Mouse (Mus musculus): ENCODE results near the gene Spocd1. TPM values are rescaled to one million over a fixed set of nuclear protein-coding genes. Genes with fewer than 3 reads are reported as not detected.

Gene Spocd1
- polyA plus RNA-seq, 1 experiment from 2014 or later, result not detected

DNA sequence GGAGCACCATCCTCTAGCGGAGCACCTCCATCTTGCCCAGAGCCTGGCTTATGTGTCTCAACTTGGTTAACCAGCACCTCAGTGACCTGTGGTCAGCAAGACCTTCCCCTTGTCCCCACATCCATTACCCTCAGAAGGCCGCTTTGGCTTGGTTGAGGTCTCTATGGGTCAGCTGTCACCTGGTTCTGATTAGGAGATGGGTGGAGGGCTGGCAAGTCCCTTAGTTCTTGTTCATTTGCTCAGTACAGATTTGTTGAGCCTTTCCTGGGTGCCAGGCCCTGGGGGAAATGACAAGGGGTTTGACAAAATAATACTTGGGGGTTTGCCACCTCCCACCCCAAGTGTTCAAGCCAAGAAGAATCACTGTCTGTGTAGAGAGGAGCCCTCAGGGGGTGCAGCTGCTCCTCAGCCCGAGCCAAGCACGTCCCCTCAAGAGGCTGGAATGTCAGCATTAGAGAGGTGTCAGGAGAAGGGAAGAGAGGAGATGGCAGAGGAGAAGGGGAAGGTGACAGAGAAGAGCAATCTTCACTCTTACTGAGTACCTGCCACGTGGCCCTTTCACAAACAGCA lies 23.3 kb downstream of the Spocd1 start:
- ATAC-seq (ENCODE audit: insufficient read depth), result no peak
- Histone ChIP-seq H3K4me3 (replicated peaks) (no peak overlapping the region), H3K27me3 (peaks cover 13% of the 10 kb centered on the region), H3K9ac (no peak overlapping the region), H3K36me3 (replicated peaks) (no peaks in the 10 kb centered on the region), H3K27ac (replicated peaks) (no peak overlapping the region), H3K4me2 (no peak overlapping the region), H3K9me3 (replicated peaks) (no peaks in the 10 kb centered on the region), H3K4me1 (replicated peaks) (no peaks in the 10 kb centered on the region)
- WGBS (ENCODE audit: insufficient replicate concordance), result 52% methylated on average over 5 of the region's 5 CpGs

DNA sequence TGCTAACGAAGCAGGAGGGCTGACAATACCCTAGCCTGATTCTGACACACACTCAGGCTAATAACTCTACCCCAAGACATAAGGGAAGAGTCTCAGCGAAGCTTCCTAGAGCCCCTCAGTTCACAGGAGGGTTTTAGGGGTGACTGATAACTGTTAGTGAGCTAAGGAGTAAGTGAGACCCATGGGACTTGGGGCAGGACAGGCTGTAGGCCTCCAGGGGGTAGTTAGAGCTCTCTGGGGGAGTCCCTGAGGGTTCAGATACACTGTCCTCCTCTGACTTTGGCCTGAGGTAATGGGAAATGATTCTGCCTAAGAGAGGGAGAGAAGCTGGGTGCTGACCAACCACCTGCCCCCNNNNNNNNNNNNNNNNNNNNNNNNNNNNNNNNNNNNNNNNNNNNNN lies 25.5 kb downstream of the Spocd1 start:
- H3K9ac ChIP-seq, result no peak overlapping the region

DNA sequence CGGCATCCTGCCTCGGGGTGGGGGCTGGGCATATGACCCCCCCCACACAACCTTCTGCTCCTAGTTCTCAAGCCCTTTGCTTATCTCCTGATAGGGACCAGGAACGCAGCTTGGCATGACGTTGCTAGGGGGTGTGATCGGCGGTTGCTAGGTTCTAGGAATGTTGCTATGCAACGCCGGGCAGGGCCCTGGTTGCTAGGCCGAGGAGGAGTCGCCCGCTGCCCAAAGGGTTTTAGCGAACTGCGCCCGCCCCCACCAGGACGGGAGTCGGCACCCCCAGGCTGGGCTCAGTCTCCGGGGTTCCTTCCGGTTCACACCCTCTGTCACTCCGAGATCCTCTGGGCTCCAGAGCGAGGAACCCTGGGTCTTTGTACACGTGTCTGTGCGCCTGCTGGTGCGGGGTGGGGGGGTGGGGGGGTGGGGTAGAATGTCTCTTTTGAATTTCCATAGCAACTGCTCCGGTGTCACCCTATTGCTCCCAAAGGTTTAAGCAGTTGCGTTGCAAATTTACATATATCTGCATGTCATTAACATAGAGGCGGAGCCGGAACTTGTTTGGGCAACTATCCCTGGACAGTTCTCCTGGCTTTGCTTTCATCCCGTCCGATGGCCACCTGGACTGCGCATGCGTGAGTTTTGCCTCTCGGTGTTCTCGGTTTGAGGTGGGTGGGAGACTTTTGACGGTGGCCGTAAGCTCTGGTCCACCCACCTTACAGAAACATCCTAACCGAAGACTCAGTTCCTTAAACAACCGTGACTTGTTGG lies 31.3 kb downstream of the Spocd1 start:
- Histone ChIP-seq H3K27ac (replicated peaks) (no peak overlapping the region), H3K4me3 (replicated peaks) (peak overlapping the region; percentile 44), H3K4me1 (replicated peaks) (peaks cover 12% of the 10 kb centered on the region), H3K36me3 (replicated peaks) (no peaks in the 10 kb centered on the region), H3K4me2 (peak overlapping the region; percentile 70), H3K9me3 (replicated peaks) (no peaks in the 10 kb centered on the region), H3K27me3 (peaks cover 68% of the 10 kb centered on the region), H3K9ac (no peak overlapping the region)
- 2% methylated on average over 37 of the region's 37 CpGs for WGBS (ENCODE audit: insufficient replicate concordance)
- no peak for ATAC-seq (ENCODE audit: insufficient read depth)

More for the DNA sequence above, 25.5 kb downstream of the Spocd1 start:
- H3K27me3 ChIP-seq, result peaks cover 18% of the 10 kb centered on the region
- no peak overlapping the region for H3K4me2 ChIP-seq
- H3K9me3 ChIP-seq (replicated peaks), result no peaks in the 10 kb centered on the region
- H3K27ac ChIP-seq (replicated peaks), result no peak overlapping the region
- WGBS (ENCODE audit: insufficient replicate concordance), result 39% methylated on average over 2 of the region's 2 CpGs
- peaks cover under 1% of the 10 kb centered on the region; the same call in 1 of the 2 replicates for H3K4me1 ChIP-seq (replicated peaks)
- H3K36me3 ChIP-seq (replicated peaks), result no peaks in the 10 kb centered on the region
- no peak for ATAC-seq (ENCODE audit: insufficient read depth)
- no peak overlapping the region for H3K4me3 ChIP-seq (replicated peaks)

DNA sequence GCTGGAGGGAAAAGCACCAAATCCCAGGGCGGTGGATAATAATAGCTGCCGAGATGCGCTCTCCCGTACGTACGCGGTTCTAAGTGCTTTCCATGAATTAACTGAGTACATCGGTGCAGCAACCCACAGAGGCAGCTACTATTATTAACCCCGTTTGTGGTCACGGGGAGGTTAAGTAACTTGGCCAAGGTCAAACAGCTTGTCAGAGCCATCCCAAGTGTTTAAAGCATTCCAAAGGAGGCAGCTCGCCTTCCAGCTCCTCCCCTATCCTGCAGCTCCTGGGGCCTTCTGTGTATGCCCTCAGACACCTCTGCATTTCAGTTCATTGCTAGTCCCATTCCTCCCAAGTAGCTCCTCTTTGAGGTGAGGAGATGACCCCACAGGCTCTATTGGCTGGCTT lies 36.2 kb downstream of the Spocd1 start:
- Histone ChIP-seq H3K4me3 (replicated peaks) (no peak overlapping the region), H3K27me3 (peaks cover 73% of the 10 kb centered on the region), H3K9ac (no peak overlapping the region), H3K27ac (replicated peaks) (no peak overlapping the region), H3K36me3 (replicated peaks) (no peaks in the 10 kb centered on the region), H3K4me1 (replicated peaks) (peaks cover 4% of the 10 kb centered on the region), H3K9me3 (replicated peaks) (no peaks in the 10 kb centered on the region), H3K4me2 (no peak overlapping the region)
- ATAC-seq (ENCODE audit: insufficient read depth), result no peak
- 69% methylated on average over 11 of the region's 11 CpGs for WGBS (ENCODE audit: insufficient replicate concordance)

DNA sequence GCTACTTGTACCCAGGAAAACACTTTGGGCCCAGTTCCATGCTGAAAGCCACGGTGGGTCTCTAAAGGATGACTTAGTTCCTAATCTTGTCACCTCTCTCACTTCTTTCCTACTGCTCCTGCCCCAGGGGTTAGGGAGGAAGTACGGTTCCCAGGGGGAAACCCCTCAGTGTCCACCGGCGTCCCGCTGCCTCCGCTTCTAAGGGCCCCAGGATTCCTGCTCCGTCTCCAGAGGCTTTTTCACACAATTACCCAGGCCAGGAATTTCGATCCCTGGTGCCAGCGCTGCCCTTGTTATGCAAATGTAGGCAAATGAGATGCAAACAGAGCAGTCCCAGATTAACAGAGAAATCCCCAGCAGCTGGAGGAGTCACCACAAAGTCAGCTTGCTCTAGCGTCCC lies 37.2 kb downstream of the Spocd1 start:
- ATAC-seq (ENCODE audit: insufficient read depth), result no peak
- no peak overlapping the region for H3K4me3 ChIP-seq (replicated peaks)
- H3K9me3 ChIP-seq (replicated peaks), result no peaks in the 10 kb centered on the region
- H3K4me1 ChIP-seq (replicated peaks), result no peaks in the 10 kb centered on the region
- H3K27ac ChIP-seq (replicated peaks), result no peak overlapping the region
- no peak overlapping the region for H3K9ac ChIP-seq
- H3K36me3 ChIP-seq (replicated peaks), result no peaks in the 10 kb centered on the region
- 18% methylated on average over 10 of the region's 10 CpGs for WGBS (ENCODE audit: insufficient replicate concordance)
- peaks cover 65% of the 10 kb centered on the region for H3K27me3 ChIP-seq
- no peak overlapping the region for H3K4me2 ChIP-seq

DNA sequence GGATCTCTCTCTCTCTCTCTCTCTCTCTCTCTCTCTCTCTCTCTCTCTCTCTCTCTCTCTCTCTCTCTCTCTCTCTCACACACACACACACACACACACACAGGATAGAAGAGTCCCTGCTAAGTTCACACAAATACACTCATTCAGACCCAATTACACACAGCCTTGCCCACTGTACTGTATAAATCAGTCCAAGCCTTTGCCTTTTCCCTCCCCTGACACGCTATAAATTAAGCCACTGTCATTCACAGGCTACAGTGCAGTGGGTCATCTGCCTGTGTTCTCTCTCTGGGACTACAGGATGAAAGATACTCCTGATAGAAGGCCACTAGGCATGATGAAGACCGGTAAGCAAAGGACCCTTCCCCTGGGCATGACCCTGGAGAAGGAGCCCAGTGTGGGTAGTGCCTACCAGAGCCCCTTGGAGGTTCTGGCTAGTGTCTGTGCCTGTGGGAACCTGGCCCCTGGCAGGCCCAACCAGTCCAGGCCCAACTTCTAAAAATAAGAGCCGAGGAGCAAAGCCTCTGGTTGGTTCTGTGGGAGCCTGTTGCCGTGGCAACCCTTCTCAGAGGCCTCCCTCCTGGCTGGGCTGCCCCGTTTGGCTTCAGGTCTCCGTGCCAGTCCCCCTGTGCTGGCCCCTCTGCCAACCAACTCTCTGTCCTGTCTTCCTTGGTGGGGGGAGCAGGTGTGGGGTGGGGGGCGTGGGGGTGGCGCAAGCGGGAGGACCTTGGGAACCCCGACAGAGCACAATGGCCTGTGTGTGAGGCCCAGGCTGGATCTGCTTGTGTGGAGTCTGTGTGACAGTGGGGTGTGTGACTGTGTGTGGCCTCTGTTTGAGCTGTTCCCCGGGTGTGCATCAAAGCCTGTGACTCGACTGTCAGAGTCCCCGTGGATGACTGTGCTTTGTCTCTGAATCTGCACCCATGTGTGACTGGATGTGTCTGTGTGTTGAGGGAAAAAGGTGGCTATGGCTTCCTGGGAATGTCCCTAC lies 38.3 kb downstream of the Spocd1 start:
- no peak for ATAC-seq (ENCODE audit: insufficient read depth)
- Histone ChIP-seq H3K4me1 (replicated peaks) (no peaks in the 10 kb centered on the region), H3K27me3 (peaks cover 65% of the 10 kb centered on the region), H3K36me3 (replicated peaks) (no peaks in the 10 kb centered on the region), H3K9me3 (replicated peaks) (no peaks in the 10 kb centered on the region), H3K27ac (replicated peaks) (no peak overlapping the region), H3K4me2 (no peak overlapping the region), H3K9ac (no peak overlapping the region), H3K4me3 (replicated peaks) (no peak overlapping the region)
- WGBS (ENCODE audit: insufficient replicate concordance), result 40% methylated on average over 13 of the region's 13 CpGs

DNA sequence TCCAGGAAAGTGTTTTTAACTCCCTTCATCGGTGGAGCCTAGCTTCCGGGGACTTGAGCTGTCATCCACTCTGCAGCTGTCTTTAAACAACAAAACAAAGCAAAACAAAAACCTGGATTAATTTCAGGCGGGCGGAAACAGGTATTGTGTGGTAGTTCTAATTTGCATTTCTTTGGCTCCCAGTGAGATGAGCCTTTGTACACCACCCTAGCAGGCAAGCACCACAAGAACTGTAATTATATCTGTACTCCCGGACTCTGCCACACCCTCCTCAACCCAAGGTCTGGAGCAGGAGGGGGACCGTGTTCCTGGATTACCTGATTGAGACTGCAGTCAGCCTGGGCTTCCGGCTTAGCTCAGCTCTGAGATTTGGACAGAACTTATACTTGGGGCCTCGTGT lies 41.1 kb downstream of the Spocd1 start:
- Histone ChIP-seq H3K27me3 (peaks cover 71% of the 10 kb centered on the region), H3K4me3 (replicated peaks) (no peak overlapping the region), H3K4me2 (no peak overlapping the region), H3K9ac (no peak overlapping the region), H3K27ac (replicated peaks) (no peak overlapping the region), H3K4me1 (replicated peaks) (no peaks in the 10 kb centered on the region), H3K9me3 (replicated peaks) (no peaks in the 10 kb centered on the region), H3K36me3 (replicated peaks) (no peaks in the 10 kb centered on the region)
- WGBS (ENCODE audit: insufficient replicate concordance), result 58% methylated on average over 8 of the region's 8 CpGs
- no peak for ATAC-seq (ENCODE audit: insufficient read depth)

DNA sequence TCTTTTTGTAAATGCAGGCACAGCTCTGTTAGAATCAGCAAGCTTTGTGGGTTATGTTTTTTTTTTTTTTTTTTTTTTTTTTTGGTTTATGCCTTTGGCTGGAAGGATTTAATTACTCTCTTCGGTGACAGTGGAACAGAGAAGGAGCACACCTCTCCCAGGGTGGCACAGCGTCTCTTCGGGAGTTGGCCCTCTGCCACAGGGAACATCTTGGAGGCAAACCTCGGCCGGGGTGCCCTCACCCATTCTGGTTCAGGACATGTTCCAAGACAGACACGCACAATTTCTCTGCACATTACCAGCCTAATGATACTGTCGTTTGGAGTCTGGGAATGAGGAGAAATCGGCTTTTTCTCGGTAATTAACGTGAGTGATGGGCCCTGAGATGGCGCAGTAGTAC lies 41.8 kb downstream of the Spocd1 start:
- no peak for ATAC-seq (ENCODE audit: insufficient read depth)
- no peak overlapping the region for H3K4me2 ChIP-seq
- WGBS (ENCODE audit: insufficient replicate concordance), result 68% methylated on average over 11 of the region's 11 CpGs
- no peaks in the 10 kb centered on the region for H3K9me3 ChIP-seq (replicated peaks)
- no peak overlapping the region for H3K27ac ChIP-seq (replicated peaks)
- no peaks in the 10 kb centered on the region for H3K4me1 ChIP-seq (replicated peaks)
- no peak overlapping the region for H3K4me3 ChIP-seq (replicated peaks)
- peaks cover 68% of the 10 kb centered on the region for H3K27me3 ChIP-seq
- no peak overlapping the region for H3K9ac ChIP-seq
- H3K36me3 ChIP-seq (replicated peaks), result no peaks in the 10 kb centered on the region

DNA sequence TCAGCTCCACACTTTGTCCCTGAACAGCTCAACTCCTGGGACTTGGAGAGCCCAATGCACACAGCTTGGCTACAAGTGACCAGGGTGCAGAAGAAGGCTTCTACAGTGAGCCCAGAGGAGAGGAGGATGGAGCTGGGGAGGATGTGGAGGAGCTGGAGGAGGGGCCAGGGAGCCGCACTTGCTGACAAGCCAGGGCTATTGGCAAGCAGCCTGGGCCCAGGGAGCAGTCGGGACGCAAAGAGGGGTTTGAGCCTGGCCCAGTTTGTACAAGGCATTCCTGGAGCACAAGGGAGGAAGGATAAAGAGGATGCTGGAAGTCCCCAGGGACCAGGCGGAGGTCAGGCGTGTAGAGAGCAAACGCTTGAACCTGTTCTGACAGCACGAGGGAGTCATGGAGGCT lies 42.9 kb downstream of the Spocd1 start:
- Histone ChIP-seq H3K36me3 (replicated peaks) (no peaks in the 10 kb centered on the region), H3K27me3 (peaks cover 59% of the 10 kb centered on the region), H3K9me3 (replicated peaks) (no peaks in the 10 kb centered on the region), H3K4me1 (replicated peaks) (no peaks in the 10 kb centered on the region), H3K27ac (replicated peaks) (no peak overlapping the region), H3K4me3 (replicated peaks) (no peak overlapping the region), H3K9ac (no peak overlapping the region), H3K4me2 (no peak overlapping the region)
- 45% methylated on average over 7 of the region's 7 CpGs for WGBS (ENCODE audit: insufficient replicate concordance)
- no peak for ATAC-seq (ENCODE audit: insufficient read depth)

DNA sequence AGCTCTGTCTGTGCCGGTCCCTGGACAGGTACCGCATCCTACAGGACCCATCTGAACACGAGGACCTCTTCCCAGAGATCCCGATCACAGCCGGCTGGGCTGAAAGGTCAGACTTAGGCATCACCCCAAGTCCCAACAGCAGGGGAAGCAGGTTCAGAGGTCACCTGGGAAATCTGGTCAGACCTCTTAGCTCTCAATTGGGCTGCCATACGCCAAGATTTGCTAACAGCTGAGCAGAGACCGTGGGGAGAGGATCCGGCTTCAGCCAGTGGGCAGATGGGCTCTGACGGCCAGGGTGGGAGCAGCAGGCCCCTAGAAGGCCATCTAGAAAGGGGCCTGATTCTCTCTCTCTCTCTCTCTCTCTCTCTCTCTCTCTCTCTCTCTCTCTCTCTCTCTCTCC lies 45.2 kb downstream of the Spocd1 start:
- H3K4me1 ChIP-seq (replicated peaks), result no peaks in the 10 kb centered on the region
- no peak overlapping the region for H3K4me2 ChIP-seq
- H3K9ac ChIP-seq, result no peak overlapping the region
- H3K4me3 ChIP-seq (replicated peaks), result no peak overlapping the region
- no peaks in the 10 kb centered on the region for H3K36me3 ChIP-seq (replicated peaks)
- ATAC-seq (ENCODE audit: insufficient read depth), result no peak
- H3K9me3 ChIP-seq (replicated peaks), result no peaks in the 10 kb centered on the region
- WGBS (ENCODE audit: insufficient replicate concordance), result 47% methylated on average over 9 of the region's 9 CpGs
- no peak overlapping the region for H3K27ac ChIP-seq (replicated peaks)
- H3K27me3 ChIP-seq, result peaks cover 48% of the 10 kb centered on the region

DNA sequence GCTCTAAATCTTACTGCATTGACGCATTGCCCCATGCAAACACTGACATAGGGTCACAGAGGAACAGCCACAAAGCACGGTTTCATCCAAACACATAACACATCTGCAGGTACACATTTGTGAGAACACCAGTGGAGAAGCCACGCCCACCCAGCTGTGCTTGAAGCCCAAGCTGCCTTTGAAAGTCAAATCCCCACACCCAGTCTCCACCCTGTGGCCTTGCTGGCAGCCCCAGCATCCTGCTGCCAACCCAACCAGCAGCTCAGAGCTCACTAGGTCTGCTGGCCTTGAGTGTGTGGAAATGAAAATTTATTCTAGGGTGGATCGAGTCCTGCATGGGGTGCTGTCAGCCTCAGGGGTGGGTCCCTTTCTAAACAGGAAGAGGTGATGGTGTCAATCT lies 48.2 kb downstream of the Spocd1 start:
- no peak overlapping the region for H3K4me3 ChIP-seq (replicated peaks)
- no peaks in the 10 kb centered on the region for H3K9me3 ChIP-seq (replicated peaks)
- WGBS (ENCODE audit: insufficient replicate concordance), result 43% methylated on average over 4 of the region's 4 CpGs
- H3K36me3 ChIP-seq (replicated peaks), result no peaks in the 10 kb centered on the region
- no peaks in the 10 kb centered on the region for H3K4me1 ChIP-seq (replicated peaks)
- H3K4me2 ChIP-seq, result no peak overlapping the region
- H3K27ac ChIP-seq (replicated peaks), result no peak overlapping the region
- no peak overlapping the region for H3K9ac ChIP-seq
- no peak for ATAC-seq (ENCODE audit: insufficient read depth)
- H3K27me3 ChIP-seq, result peaks cover 63% of the 10 kb centered on the region

Measured in liver, embryonic 15.5 days (tissue).